Mouse (Mus musculus): ENCODE measurements around the gene Fbxo27.
"Not testable (repeated sequence)": the region's sequence is repeated elsewhere in the genome, so short reads cannot be mapped to it uniquely, and the experiment has no call there.

Gene Fbxo27

GRCm38 (mm10) chr7:28692545-28693320 lies at the start of gene Fbxo27:
TSS of gene Fbxo27 (plus strand) at chr7:28692849.
- peak; percentile 10 for DNase-seq

GRCm38 (mm10) chr7:28645366-28645765 lies 47.3 kb upstream of the Fbxo27 start:
- DNase-seq = no peak

DNA sequence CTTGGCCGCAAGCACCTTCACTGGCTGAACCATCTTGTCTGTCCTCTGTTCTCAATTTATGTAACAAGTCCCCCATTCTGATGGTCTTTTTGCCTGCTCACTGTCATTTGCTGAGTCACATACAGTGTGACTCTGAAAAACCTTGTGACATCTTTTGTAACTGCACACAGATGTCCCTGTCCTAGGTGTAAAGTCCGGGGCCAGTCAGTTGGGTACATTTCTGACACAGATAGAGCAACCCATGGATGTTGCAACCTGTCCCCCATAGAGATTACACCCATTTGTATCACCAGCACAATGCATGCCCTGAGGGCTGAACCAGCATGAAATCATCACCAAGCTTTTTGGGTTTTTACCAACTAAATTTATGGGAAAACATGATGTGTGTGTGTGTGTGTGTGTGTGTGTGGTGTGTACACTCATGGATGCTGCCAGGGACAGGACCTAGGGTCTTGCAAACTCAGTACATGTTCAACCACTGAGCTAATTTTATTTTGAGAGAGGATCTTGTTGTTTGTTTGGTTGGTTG lies 46.6 kb upstream of the Fbxo27 start:
- no peak for DNase-seq

GRCm38 (mm10) chr7:28647016-28647415 lies 45.6 kb upstream of the Fbxo27 start:
- DNase-seq = no peak

GRCm38 (mm10) chr7:28651157-28651556 lies 41.5 kb upstream of the Fbxo27 start:
- no peak for DNase-seq

- DNase-seq = no peak
These were observed 36.2 kb upstream of the Fbxo27 start for GRCm38 (mm10) chr7:28656430-28656829.

GRCm38 (mm10) chr7:28665620-28666579 lies 26.7 kb upstream of the Fbxo27 start:
- no peak for DNase-seq

- DNase-seq = no peak
These were observed 21.5 kb upstream of the Fbxo27 start for GRCm38 (mm10) chr7:28671172-28671571.

GRCm38 (mm10) chr7:28672276-28672675 lies 20.4 kb upstream of the Fbxo27 start:
- DNase-seq = no peak

DNA sequence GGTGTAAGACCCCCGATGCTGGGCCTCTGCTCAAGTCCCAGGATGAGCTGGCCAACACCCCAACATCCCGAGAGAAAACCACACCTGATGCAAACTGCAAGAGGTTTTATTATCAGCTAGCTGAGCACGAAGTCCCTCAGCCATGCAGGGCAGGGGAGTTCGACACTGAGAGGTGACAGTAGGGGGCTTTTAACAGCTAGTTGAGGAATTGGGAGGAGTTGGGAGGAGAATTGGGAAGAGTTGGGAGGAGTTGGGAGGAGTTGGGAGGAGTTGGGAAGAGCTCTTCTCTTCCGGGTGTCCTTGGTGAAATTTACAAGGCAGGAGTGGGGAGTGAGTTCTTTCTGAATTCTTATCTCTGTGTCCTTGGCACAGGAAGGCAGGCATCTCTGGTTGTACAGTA lies 19.9 kb upstream of the Fbxo27 start:
- not testable (repeated sequence) for DNase-seq

DNA sequence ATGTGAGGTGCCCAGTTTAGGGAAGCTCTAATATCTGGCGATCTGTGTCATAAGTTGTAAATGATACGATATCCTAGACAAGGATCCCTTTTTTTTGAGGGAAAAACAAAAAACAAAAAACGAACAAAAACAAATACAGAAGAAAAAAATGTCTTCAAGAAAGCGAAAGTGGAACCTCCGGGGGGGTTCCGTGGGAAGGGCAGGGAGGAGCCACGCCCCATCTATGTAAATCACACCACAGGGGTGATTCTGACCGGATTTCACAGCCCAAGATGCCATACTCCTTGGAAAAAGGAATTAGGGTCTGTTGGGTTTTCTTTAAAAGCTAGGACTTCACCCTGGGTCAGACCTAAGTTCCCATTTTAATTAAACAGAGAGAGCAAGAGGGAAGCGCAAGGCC lies 17.7 kb upstream of the Fbxo27 start:
- no peak for DNase-seq

DNA sequence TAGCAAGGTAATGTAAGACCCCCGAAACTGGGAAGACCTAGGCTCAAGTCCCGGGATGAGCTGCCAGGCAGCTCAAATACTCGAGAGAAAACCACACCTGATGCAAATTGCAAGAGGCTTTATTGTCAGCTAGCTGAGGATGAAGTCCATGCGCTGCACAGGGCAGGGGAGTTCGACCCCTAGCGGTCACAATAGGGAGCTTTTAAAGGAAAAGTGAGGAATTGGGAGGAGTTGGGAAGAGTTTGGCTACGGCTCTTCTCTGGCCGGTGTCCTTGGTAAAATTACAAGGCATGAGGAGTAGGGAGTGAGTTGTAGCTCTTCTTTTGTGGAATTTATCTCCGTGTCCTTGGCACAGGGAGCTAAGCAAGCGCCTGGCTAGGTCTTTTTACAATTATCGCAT lies 16.9 kb upstream of the Fbxo27 start:
- DNase-seq = no peak

DNA sequence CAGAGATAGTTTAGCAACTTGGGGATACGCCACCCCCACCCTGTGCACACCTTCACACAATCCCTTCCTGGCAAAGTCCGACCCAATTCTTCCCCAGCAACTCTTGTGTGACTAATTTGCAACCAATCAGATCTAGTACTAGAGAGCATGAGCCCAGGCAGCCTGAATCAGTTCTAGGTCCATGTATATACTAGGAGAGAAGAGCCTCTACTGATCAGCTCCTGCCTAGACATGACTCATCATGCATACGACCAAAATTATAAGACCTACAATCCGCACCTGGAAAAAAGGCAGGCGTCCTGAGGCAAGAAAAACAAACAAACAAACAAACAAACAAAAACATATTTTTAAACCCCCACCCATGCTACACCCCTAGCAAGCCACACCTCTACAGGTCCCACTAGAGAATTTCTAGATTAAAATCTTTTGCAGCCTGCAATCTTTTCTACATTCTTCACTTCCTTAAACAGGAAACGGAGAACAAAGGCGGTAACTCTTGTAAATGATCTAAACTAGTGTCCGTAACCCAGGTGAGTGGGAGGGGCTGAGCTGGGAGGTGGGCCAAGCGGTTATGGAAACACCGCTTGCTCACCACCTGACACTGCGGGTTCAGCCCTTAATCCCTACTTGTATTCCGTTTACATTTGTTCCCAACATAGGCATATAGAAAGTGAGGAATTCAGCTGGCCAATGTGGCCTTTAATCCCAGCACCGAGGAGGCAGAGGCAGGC lies 15.7 kb upstream of the Fbxo27 start:
- no peak for DNase-seq

DNA sequence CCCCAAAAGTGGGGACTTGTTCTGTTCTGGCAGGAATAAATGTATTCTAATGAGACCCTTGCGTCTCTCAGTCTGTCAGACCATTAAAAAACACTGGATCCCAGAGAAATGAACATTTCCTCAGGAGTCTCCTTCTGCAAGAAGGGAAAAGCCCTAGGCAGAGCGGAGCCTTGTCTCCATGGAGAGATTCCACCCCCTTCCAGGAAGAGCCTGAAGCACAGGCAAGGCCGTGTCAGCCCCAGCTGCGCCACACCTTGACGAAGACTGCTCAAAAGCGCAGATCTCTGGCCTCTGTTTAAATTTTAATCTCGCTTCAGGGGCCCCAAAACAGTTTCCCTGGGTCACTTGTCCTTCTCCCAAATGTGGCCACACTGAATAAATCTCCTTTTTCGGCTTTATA lies 15.0 kb upstream of the Fbxo27 start:
- no peak for DNase-seq

GRCm38 (mm10) chr7:28691075-28691474 lies 1.6 kb upstream of the Fbxo27 start:
- DNase-seq = no peak

DNA sequence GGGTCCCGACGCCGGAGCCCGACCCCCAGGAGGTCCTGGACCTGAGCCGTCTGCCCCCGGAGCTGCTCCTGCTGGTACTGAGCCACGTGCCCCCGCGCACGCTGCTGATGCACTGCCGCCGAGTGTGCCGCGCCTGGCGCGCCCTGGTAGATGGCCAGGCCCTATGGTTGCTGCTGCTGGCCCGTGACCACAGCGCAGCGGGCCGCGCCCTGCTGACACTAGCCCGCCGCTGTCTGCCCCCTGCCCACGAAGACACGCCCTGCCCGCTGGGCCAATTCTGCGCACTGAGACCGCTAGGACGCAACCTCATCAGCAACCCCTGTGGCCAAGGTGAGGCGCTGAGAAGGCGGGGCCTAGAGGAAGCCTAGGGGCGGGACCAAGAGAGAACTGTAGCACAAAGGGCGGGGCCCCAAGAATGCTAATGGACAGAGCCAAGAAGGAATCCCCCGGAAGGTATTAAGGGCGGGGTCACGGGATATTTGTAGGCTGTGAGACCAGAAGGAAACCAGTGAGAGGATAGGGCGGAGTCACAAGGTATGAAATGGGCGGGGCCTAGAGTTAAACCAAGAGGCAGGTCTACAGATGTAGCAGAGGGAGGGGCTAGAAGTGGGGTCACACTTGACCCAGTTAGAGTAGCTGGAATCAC lies 795 bp downstream of the Fbxo27 start:
- DNase-seq = peak; percentile 94

DNA sequence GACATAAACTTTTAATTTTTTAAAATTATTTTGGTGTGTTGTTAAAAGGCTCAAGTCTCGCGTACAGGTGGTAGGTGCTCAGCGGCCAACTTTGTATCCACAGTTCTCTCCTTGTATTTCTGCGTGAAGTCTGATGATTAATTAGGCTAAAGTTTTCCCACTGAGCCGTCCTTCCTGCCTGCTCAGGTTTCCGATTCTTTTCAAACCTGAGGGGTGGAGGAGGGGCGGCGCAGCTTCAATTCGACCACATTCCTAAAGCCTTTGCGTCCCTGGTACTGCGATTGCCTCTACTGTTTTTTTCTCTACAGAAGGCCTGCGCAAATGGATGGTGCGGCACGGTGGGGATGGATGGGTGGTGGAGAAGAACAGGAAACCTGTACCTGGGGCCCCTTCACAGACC lies 1.8 kb downstream of the Fbxo27 start:
- DNase-seq = no peak

GRCm38 (mm10) chr7:28694966-28695511 lies 2.4 kb downstream of the Fbxo27 start:
- no peak for DNase-seq

GRCm38 (mm10) chr7:28697277-28697676 lies 4.6 kb downstream of the Fbxo27 start:
- DNase-seq = no peak

GRCm38 (mm10) chr7:28700269-28700668 lies 7.6 kb downstream of the Fbxo27 start:
- no peak for DNase-seq

- not testable (repeated sequence) for DNase-seq
These were observed 8.7 kb downstream of the Fbxo27 start for GRCm38 (mm10) chr7:28701306-28701705.

GRCm38 (mm10) chr7:28702601-28703143 lies 10.0 kb downstream of the Fbxo27 start:
- DNase-seq = no peak

Data from cerebellum, adult 8-10 months (tissue).